Mouse (Mus musculus): ENCODE results near the gene Rnf113a2.

The Rnf113a2 gene

DNA sequence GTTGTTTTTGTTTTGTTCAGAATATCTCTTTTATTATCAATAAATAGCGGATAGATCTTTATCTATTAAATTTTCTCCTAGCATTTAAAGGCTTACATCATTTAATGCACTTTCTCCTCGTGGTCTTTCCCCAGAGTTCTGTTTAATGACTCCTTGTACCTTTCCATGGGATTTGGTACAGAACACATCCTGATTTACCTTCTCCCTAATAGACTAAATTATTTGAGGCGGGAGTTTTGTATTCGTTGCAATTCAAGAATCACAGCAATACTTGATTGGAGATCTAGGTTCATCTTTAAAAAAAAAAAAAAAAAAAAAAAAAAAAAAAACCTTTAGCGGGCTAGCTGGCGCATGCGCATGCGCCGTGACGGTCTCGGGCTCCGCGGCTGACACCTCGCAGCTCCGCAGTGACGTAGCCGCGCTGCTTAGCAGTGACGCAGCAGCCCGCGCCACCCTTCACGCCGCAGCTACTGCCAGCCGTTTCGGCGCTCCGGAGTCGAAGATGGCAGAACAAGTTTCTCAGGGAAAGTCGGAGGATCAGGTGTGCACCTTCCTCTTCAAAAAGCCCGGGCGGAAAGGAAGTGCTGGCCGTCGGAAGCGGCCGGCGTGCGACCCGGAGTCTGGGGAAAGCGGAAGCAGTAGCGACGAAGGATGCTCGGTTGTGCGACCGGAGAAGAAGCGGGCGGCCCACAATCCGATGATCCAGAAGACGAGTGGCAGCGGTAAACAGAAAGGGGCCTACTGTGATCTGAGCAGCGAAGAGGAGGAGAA is at the start of gene Rnf113a2:
Gene Rnf113a2, plus strand, starts transcription at position 363 of the 771 bp plus-strand sequence.
- in situ Hi-C loops (cut with MboI, MseI) = no loop called here

DNA sequence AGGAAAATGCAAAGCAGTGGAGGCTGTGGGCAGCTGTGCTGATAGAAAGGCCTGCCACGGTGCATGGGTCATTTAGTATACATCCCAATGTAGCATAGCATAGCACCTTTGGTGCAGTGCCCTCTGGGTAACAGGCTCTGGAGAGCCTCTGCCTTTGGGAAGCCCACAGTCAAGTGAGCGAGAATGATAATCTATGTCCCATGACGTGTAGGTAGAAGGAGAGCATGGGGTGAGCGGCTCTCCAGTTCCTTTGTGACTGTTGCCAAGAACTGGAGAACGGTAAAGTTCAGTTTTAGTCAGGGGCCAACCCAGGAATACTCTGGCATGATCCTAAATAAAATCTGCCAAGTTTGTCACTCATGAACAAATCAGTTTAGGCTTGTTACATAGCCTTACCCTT is 45.3 kb upstream of the Rnf113a2 start:
- in situ Hi-C loops (cut with MboI, MseI) = no loop called here

DNA sequence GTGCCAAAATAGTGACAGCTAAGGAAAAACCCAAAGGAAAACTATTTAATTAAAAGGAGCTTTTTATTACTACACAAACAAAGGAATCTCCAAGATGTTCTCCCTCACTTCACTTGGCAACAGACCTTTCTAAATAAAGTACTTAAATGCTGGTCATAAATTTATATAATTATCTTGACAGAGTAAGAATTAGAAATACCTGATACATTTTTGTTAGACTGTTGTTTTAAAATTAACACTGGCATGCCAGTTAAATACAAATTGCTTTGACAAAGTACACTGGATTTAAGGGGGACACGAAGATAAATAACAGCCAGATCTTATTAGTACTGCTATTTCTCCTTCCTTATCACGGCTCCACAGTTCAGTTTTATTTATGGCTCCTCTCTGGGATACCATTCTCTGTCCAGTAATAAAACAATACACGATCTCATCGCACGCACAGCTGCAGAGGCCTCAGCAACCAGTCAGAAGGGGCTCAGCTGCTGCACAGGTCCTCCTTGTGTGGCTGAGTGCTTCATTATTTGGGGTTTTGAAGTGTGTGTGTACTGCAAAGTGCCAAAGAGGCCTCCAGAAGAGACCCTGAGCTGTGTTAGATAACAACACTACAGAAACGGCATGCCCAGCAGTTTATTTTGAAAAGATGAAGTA is 43.0 kb upstream of the Rnf113a2 start:
- in situ Hi-C loops (cut with MboI, MseI) = no loop called here

DNA sequence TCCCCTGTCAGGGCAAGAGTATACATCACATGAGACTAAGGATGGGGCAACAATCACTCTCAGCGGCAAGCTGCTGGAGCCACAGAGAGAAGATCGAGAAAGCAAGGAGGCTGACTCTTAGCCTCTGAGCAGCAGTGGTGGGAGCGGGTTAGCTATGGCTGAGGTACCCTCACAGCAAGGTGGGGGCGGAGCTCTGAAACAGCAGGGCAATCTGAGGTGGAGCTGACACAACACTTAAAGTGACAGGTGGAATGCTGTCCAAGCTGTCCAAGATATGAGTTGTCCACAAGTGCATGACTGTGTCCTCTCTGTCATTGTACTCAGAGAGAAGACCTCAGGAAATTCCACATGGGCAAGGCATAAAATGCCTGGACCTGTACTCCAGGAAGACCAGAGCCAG is 34.6 kb upstream of the Rnf113a2 start:
- in situ Hi-C loops (cut with MboI, MseI) = no loop called here

DNA sequence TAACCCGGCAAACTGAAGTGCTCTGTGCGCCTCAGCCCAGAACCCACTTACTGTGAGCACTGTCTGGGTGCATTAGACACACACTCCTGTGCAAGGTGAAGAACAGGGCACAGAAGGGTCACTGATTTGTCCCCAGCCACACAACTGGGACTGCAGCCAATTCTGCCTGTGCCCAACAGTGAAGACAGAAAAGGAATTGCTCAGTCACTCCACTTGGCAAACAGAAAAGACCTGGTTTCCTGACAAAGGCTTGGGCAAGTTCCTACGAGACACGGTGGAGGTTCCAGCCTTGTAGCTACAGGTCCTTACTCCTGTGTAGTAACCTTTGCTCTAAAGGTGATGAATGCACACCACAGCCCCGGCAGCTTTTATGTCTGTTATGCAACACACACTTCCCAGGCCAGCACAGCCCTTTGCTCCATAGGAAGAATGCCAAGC is 32.3 kb upstream of the Rnf113a2 start:
- in situ Hi-C loops (cut with MboI, MseI) = no loop called here

DNA sequence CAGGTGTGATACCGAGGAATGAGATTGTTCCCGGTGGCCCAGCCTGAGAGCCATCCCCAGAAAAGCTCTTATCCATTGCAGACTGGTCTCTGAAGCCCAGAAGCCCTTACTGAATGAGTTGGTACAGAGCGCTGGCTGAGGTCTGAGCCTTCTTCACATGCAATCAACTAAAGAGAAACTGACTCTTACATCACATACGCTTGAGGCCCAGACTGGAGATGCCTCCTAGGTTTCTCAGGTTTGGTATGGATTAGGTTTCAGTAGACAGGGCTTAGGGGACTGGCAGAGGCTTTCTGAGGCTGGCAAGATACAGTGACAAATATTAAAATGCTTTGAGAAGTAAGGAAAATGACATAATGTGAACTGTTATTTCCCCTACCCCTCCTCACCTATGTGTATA is 31.6 kb upstream of the Rnf113a2 start:
- in situ Hi-C loops (cut with MboI, MseI) = no loop called here

DNA sequence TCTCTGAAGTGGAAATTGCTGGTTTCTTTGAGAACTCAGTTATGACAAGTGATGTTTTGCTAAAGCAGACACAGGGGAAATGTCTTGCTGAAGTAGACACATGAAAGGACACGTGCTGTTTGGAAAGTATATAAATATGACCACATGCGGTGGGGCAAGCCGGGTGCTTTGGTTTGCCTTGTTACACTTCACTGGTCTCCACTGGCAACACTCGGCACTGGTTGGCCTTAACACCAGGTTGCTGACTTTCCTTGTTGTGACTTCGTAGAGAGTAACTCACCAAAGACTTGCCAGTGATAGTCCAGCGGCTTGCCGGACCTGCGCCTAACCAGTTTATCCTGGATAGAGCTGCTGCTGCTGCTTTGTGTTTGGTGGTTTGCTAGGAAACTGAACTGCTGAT is 28.9 kb upstream of the Rnf113a2 start:
- in situ Hi-C loops (cut with MboI, MseI) = no loop called here

DNA sequence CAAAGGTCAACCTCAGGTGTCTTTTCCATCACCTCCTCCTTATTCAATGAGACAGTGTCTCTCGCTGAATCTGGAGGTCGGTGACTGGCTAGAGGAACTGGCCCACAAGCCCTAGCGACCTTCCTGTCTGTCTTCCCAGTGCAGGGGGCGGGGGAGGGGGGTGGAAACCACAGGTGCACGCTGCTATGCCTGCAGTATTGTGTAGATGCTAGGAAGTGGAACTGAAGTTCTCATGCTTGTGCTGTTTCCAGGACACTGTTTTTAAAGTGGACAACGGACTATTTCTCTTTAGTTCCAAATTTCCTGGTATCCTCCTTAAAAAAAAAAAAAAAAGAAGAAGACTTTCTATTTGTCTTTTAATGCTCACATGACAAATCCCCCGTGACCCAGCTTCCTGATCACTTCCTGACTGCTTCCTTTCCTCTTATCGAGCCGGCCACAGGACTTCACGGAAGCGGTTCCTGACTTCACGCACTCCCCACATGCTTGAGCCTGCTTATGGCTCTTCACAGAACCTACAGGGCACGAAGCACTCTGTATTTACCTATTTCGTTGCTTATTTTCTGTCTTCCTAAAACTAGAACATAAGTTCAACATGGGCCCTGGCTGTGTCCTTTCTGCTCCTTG is 28.1 kb upstream of the Rnf113a2 start:
- in situ Hi-C loops (cut with MboI, MseI) = no loop called here

DNA sequence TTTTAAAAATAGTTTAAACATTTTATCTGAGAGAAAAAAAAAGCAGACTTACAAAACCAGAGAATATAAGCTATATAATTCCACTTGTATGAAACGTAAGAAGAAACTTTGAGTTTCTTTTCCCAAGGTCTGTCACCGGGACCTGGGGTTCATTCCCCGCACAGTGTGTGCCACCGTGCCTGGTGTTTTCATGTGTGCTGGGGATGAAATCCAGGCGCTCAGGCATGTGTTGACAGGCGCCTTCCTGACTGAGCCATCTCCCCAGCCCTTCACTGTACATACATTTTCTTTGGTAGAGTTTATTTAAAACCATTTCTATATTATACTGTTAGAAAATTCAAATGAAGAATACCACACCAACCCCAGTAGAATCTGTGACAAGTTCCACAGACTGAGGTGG is 26.7 kb upstream of the Rnf113a2 start:
- in situ Hi-C loops (cut with MboI, MseI) = no loop called here

DNA sequence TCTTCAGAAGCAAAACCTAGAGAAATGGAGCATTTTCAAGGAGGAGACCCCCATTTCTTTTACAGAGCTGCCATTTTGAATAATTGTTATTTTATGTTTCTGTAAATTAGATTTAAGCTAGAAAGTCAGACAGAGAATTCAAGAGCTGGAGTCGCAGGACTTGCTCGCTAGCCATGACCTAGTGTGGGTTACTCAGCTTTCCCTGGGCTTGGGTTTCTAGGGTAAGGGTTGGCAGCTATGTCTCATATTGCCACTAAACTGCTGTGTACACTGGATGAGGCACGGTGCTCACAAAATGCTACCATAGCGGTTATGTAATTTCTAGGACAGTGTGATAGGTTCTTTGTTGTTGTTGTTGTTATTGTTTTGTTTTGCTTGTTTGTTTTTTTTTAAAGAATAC is 24.3 kb upstream of the Rnf113a2 start:
- in situ Hi-C loops (cut with MboI, MseI) = no loop called here

DNA sequence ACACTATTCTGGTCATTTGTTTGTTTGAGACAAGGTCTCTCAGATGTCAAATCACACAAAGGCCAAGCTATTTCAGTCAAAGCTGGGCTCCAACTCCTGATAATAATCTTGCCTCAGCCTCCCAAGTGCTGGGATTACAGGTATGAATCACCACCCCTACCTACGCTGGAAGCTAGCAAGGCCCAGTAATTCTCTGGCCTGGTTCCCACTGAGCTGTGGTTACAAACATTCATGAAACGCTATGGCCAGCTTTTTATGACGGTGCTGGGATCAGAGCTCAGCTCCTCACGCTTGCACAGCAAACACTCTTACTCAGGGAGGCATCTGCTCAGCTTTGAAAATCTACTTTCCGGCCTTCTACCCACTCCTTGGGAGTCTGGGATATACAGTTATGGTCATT is 23.1 kb upstream of the Rnf113a2 start:
- in situ Hi-C loops (cut with MboI, MseI) = no loop called here

DNA sequence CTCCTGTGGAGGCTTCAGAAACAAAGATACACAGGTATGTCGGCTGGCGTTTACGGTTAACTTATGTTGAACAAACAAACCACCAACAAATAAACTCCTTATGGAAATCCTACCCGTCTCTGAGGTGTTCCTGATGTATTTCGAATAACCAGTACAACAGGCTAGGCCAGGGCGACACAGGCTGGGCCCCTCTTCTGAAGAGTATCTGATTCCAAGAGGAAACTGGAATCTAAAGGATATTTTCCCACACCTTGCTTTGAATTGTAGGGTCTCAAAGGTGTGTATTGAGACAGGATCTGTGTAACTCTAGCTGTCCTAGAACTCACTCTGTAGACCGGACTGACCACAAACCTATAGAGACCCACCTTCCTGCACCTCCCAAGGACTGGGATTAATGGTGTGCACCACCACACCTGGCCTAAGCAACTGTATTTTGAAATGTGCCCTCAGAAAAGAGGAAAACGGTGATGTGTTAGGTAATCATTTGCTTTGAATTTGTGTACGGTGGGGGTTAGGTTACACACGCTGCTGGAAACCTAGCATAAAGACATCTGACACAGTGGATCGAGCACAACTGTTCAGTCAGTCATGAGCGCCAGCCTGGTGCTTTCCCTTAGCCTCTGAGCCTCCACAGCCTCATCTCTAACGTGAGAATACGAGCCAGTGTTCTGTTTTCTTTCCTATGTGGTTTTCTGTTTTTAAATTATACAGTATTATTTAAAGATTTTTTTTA is 19.9 kb upstream of the Rnf113a2 start:
- in situ Hi-C loops (cut with MboI, MseI) = no loop called here

DNA sequence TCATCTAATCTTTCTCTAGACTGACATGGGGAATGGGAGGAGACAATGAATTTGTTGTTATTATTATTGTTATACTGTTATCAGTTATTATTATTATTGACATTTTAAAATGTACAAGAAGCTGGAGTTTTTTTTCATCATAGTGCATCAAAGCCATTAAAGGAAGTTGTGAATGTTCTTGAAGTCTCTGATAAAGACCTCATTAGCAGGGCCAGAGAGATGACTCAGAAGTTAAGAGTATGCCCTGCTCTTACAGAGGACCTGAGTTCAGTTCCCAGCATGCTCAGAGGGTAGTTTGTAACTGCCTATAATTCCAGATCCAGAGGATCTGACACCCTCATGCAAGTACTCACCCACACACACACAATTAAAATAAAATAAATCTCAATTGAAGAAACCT is 19.3 kb upstream of the Rnf113a2 start:
- in situ Hi-C loops (cut with MboI, MseI) = no loop called here

DNA sequence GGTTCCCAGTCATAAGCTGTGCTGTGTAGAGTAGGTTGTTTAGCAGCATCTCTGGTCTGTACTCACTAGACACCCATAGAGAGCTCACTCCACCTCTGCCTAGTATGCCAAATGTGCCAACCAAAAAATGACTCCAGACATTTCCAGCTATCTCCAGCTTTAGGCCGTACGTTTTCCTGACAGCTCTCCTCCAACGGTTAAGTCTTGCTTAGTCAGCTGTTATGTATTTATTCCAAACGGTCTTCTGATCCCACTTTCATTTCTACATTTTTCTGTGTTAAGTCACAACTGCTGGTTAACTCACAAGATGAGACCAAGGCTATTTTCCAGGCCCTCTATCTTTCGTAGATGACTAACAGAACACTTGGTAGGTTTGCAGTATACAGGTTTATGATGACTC is 18.4 kb upstream of the Rnf113a2 start:
- in situ Hi-C loops (cut with MboI, MseI) = no loop called here

DNA sequence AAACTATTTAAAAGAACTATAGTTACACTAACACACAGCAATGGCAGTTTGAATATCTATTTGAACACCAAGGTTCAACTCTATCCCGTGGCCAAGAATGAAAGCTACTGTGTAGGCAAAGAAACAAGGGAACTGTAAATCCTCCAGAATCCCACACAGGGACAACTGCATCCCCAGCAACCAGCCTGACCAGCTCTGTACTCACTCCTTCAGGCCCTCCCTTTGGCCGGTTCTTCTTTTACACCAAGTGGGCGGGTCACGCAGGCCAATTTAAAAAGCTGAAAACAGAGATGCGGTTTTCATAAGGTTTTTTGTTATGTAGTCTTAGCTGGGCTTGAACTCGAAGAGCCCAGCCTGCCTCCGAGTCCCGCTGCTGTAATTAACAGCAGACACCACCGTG is 17.9 kb upstream of the Rnf113a2 start:
- in situ Hi-C loops (cut with MboI, MseI) = no loop called here

DNA sequence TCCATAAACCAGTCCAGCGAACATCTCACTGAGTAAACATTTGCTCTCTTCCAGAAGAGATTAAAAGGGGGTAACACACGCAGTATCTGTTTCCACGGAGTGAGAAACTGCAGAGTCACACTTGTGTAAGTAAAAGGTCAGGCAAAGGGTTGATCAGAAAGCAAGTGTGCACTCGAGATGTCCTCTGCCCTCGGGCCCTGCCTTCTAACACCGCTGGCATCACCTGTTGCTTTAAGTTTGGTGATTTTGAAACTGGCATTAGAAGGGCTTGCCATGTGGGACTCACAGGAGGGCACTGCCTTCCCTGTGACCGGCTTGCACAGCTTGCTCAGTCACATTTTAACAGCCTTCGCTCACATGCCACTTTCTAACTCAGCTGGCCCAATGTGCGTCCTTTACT is 17.3 kb upstream of the Rnf113a2 start:
- in situ Hi-C loops (cut with MboI, MseI) = no loop called here

DNA sequence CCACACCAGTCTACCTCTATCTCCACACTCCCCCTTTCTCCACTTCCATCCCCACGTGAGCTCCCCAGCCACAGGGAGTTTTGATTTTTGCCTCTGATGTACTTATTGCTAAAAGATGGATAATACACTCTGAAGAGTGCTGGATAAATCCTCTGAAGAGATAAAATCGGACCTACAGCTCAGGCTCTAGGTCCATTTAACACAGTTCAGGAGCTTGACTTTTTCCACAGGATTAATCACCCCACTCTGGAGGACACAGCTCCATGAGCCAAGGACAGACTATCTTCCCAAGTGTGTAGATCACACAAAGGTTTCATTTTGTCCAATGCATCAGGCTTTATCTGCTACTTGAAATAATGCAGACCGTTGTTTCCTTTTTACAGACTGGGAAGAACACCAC is 16.9 kb upstream of the Rnf113a2 start:
- in situ Hi-C loops (cut with MboI, MseI) = no loop called here

DNA sequence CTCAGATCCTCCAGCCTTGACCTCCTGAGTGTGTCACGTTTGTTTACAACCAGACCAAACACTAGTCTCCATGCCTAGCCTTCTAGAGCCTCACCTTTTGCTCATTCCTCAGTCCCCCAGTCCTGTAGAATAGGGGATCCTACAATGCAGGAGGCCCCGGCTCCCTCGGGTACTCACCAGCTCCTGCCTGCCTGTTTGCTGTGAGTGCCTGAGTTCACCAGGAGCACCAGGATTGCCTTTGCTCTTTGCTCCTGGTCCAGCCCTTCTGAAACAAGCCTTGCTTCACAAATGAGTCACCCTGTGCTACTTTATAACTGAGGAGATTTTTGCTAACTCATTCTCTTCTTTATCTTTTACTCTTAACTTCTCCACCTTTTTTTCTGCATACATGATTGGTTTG is 16.3 kb upstream of the Rnf113a2 start:
- in situ Hi-C loops (cut with MboI, MseI) = no loop called here

DNA sequence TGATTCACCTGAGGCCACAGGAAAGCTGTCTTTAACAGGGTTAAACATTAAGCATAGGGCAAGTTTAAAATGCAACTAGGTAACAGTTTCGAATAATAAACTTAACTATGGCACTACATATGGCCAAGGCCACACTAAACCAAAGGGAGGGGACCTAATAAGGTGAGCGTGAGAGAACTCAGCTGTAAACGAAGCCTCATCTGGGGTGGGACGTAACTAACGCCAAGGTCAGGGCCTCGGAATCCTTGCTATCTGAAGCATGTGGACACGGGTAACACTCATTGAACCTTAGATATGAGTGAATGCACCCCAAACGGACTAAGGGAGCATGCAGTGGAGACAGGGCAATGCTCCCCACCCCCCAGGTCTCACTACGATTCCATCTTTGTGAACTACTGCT is 14.1 kb upstream of the Rnf113a2 start:
- in situ Hi-C loops (cut with MboI, MseI) = no loop called here

DNA sequence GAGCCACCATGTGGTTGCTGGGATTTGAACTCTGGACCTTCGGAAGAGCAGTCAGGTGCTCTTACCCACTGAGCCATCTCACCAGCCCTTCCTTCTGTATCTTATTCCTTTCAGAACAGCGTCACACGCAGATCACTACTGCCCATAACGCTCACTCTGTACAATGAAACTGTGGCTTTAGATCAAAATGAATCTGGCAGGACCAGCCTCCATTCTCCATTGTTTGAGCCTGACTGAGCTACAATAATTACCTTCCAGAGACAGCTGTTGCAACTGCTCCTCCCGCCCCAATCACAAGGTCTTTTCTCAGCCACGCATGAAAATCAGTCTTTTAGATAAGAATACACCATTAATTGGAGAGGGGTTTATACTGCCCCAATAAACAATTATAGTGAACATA is 12.5 kb upstream of the Rnf113a2 start:
- in situ Hi-C loops (cut with MboI, MseI) = no loop called here

DNA sequence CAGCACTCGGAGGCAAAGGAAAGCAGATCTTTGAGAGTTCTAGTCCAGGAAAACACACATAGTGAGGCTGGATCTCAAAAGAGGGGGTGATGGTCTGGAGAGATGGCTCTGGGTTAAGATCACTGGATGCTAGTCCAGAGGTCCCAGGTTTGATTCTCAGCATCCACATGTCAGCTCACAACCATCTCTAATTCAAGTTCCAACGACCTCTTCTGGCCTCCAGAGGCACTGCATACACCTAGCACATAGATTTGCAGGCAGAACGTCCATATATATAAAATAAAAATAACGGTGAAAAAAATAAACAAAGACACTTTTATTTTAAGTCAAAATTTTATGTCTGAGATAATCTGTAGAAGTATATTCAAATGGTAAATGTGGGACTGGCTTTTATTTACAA is 9.7 kb upstream of the Rnf113a2 start:
- in situ Hi-C loops (cut with MboI, MseI) = loop anchor here (5.0 kb wide), 1 partner anchor 45 kb away; the partner anchor contains the start of genes Aldh6a1 and Lin52
